Mouse (Mus musculus) gastrocnemius, postnatal 25 days (tissue): ENCODE results near the gene Cyp3a44. TPM values are rescaled to one million over a fixed set of nuclear protein-coding genes. Genes with fewer than 3 reads are reported as not detected.
"Not testable (repeated sequence)": the region's sequence is repeated elsewhere in the genome, so short reads cannot be mapped to it uniquely, and the experiment has no call there.

Source experiments
- DNase-seq: peaks from one replicate; pipeline ENCODE4 v3.0.0; 2022
- long read RNA-seq, 2 experiments: library from polyadenylated mRNA; stranded (forward); transcript quantifications; one replicate each; pipeline ENCODE4 v2.0.0; 2021
- total RNA-seq, 2 experiments: library from RNA; stranded (reverse); gene quantifications; 1 replicate in 1 of 2; 2 replicates in 1 of 2; pipeline ENCODE4 v1.2.3; 2021

Gene Cyp3a44
- total RNA-seq, result not detected
- long read RNA-seq, experiment 1, result 0 reads
- long read RNA-seq, experiment 2, result 0 reads

- not testable (repeated sequence) for DNase-seq
Observed at GRCm38 (mm10) chr5:145805796-145806195, at the start of gene Cyp3a44. Cyp3a44 (minus strand) TSS chr5:145805874.

- DNase-seq, result not testable (repeated sequence)
Observed at GRCm38 (mm10) chr5:145800229-145800628, 5.4 kb downstream of the Cyp3a44 start.

- DNase-seq, result not testable (repeated sequence)
Observed at GRCm38 (mm10) chr5:145793232-145793631, 12.4 kb downstream of the Cyp3a44 start.

- not testable (repeated sequence) for DNase-seq
Observed at GRCm38 (mm10) chr5:145737512-145737911, 68.2 kb downstream of the Cyp3a44 start.

Other genes with a start within 250 kb of the Cyp3a44 start
- not detected for gene Cyp3a41b, start 221.1 kb downstream of the Cyp3a44 start, total RNA-seq
- gene Cyp3a41a, start 85.7 kb downstream of the Cyp3a44 start, total RNA-seq, result not detected
- gene Cyp3a11, start 74.1 kb upstream of the Cyp3a44 start, total RNA-seq, result not detected
- gene Cyp3a25, start 203.7 kb upstream of the Cyp3a44 start, total RNA-seq, result not detected